In genomic region chr1:19321598-19321997, GRCm38 (mm10) we compare ENCODE assay signal across 28 mouse cellular contexts.
DNase-seq lines count a peak whose midpoint lies in the region; ATAC-seq lines count a peak whose summit lies in the region.
"Had no signal": no experiment of that assay in that cellular context is flagged by ENCODE, and none has a peak within 500 bp of the region (broad histone marks: within the 10 kb centered on the region; RNA-seq: fewer than 3 reads in every experiment).

No protein-coding gene starts in this region.

- H3K4me3 ChIP-seq in kidney, embryonic 15.5 days (replicated peaks): no peak overlapping the region
- H3K4me3 ChIP-seq: embryonic facial prominence, embryonic 15.5 days; forebrain, embryonic 13.5 days; heart, embryonic 10.5 days; heart, embryonic 15.5 days; limb, embryonic 10.5 days; limb, embryonic 15.5 days; liver, embryonic 13.5 days; midbrain, embryonic 13.5 days had no signal

- no peak overlapping the region for H3K9ac ChIP-seq in kidney, embryonic 15.5 days
- H3K9ac ChIP-seq: embryonic facial prominence, embryonic 15.5 days; forebrain, embryonic 13.5 days; heart, embryonic 15.5 days; limb, embryonic 15.5 days; liver, embryonic 13.5 days; midbrain, embryonic 13.5 days had no signal

- DNase-seq in kidney, adult 9 months: peak; percentile 60
- peak; percentile 12 to 57 for DNase-seq in kidney, postnatal 36 days
- DNase-seq in lung, postnatal 14 days: peak; percentile 2
- DNase-seq in retina, embryonic 14.5 days (ENCODE audit: low spot score): no peak
- no peak for DNase-seq in urinary bladder, adult 2 months (ENCODE audit: low spot score)
- DNase-seq: adrenal gland, adult 2 months; adrenal gland, postnatal 36 days; B cell, adult 2 months; cerebellum, adult 2 months; cerebellum, postnatal 14 days; gastrocnemius, postnatal 14 days; heart, adult 11 months; layer of hippocampus, postnatal 36 days; liver, embryonic 13.5 days; right cerebral cortex, postnatal 25 days; spleen, adult 18-20 months; thymus, postnatal 14 days had no signal

- 13% methylated on average over 1 of the region's 1 CpGs for WGBS in kidney, embryonic 15.5 days

- H3K9me3 ChIP-seq in kidney, embryonic 15.5 days (replicated peaks): no peaks in the 10 kb centered on the region
- H3K9me3 ChIP-seq: embryonic facial prominence, embryonic 15.5 days; forebrain, embryonic 13.5 days; heart, embryonic 10.5 days; heart, embryonic 15.5 days; limb, embryonic 10.5 days; limb, embryonic 15.5 days; liver, embryonic 13.5 days; midbrain, embryonic 13.5 days had no signal

- H3K4me1 ChIP-seq in kidney, embryonic 15.5 days: no peaks in the 10 kb centered on the region
- H3K4me1 ChIP-seq: embryonic facial prominence, embryonic 15.5 days; forebrain, embryonic 13.5 days; heart, embryonic 10.5 days; heart, embryonic 15.5 days; limb, embryonic 10.5 days; limb, embryonic 15.5 days; liver, embryonic 13.5 days; midbrain, embryonic 13.5 days had no signal

- ATAC-seq in kidney, embryonic 15.5 days (replicated peaks; ENCODE audit: low FRiP score): peak; percentile 92
- no peak for ATAC-seq in granulocyte monocyte progenitor cell, adult 5-6 weeks (replicated peaks; ENCODE audit: poor library complexity, severe bottlenecking)
- ATAC-seq: activated CD4-positive, CD25-positive, alpha-beta regulatory T cell, adult 4 months; forebrain, embryonic 13.5 days; hindbrain, embryonic 16.5 days; midbrain, embryonic 13.5 days had no signal

- H3K27ac ChIP-seq in kidney, embryonic 15.5 days: peak overlapping the region; percentile 83
- H3K27ac ChIP-seq: embryonic facial prominence, embryonic 15.5 days; forebrain, embryonic 13.5 days; heart, embryonic 10.5 days; heart, embryonic 15.5 days; limb, embryonic 10.5 days; limb, embryonic 15.5 days; liver, embryonic 13.5 days; midbrain, embryonic 13.5 days had no signal

- H3K36me3 ChIP-seq in kidney, embryonic 15.5 days: no peaks in the 10 kb centered on the region
- H3K36me3 ChIP-seq: embryonic facial prominence, embryonic 15.5 days; heart, embryonic 10.5 days; heart, embryonic 15.5 days; limb, embryonic 10.5 days; limb, embryonic 15.5 days; liver, embryonic 13.5 days; midbrain, embryonic 13.5 days had no signal

- H3K4me2 ChIP-seq in kidney, embryonic 15.5 days: no peak overlapping the region
- H3K4me2 ChIP-seq: embryonic facial prominence, embryonic 15.5 days; forebrain, embryonic 13.5 days; heart, embryonic 15.5 days; limb, embryonic 15.5 days; liver, embryonic 13.5 days; midbrain, embryonic 13.5 days had no signal

- no peaks in the 10 kb centered on the region for H3K27me3 ChIP-seq in kidney, embryonic 15.5 days
- H3K27me3 ChIP-seq: embryonic facial prominence, embryonic 15.5 days; forebrain, embryonic 13.5 days; heart, embryonic 15.5 days; limb, embryonic 15.5 days; liver, embryonic 13.5 days; midbrain, embryonic 13.5 days had no signal

Comparison
In these comparisons a context has a peak if more than half of its experiments do, and no peak if none do; other contexts are left out.
1. DNase-seq: peak in kidney, adult 9 months (single experiment), kidney, postnatal 36 days (2 of 2) and lung, postnatal 14 days (single experiment); none in retina, embryonic 14.5 days (single experiment) and urinary bladder, adult 2 months (single experiment).